ENCODE assay signal across 8 mouse cellular contexts in genomic region chr2:127587514-127587844, GRCm38 (mm10). TPM values are rescaled to one million over a fixed set of nuclear protein-coding genes. Genes with fewer than 3 reads are reported as not detected.
DNase-seq lines count a peak whose midpoint lies in the region; ATAC-seq and TF ChIP-seq lines count a peak whose summit lies in the region.

No protein-coding gene starts in this region.

- TF ChIP-seq EP300 in heart, postnatal 0 days (IDR thresholded peaks at IDR 0.05; ENCODE audit: low read depth) = no peak

- DNase-seq in heart, postnatal 0 days (ENCODE audit: low spot score) = no peak
- no peak for DNase-seq in heart, adult 11 months
- no peak for DNase-seq in midbrain, embryonic 11.5 days (ENCODE audit: low spot score, missing footprints)
- no peak for DNase-seq in right cerebral cortex, adult 2 months (ENCODE audit: low spot score in 2 of 2)

- WGBS in heart, postnatal 0 days = under 1% methylated on average over 22 of the region's 22 CpGs
- WGBS in hindbrain, embryonic 12.5 days = 0% methylated on average over 22 of the region's 22 CpGs
- WGBS in midbrain, embryonic 11.5 days = under 1% methylated on average over 22 of the region's 22 CpGs

- no peak; the same call in 1 of the 2 replicates for ATAC-seq in heart, postnatal 0 days (ENCODE audit: insufficient read depth, low read depth)
- peak; percentile 35 for ATAC-seq in hindbrain, embryonic 12.5 days (ENCODE audit: low FRiP score)
- ATAC-seq in midbrain, embryonic 11.5 days (ENCODE audit: low FRiP score) = peak; percentile 45
- ATAC-seq in frontal cortex, adult (ENCODE audit: low TSS enrichment) = no peak
- no peak for ATAC-seq in inflammation-experienced regulatory T-cells, adult 6 months

- peak overlapping the region; percentile 94 for H3K4me3 ChIP-seq in heart, postnatal 0 days (ENCODE audit: low read depth, low read length)
- peak overlapping the region; percentile 78 for H3K4me3 ChIP-seq in bone marrow macrophage, adult 2 months (ENCODE audit: insufficient read depth, low read length)
- peak overlapping the region; percentile 88 for H3K4me3 ChIP-seq in hindbrain, embryonic 12.5 days
- peak overlapping the region; percentile 92 for H3K4me3 ChIP-seq in midbrain, embryonic 11.5 days (ENCODE audit: low read depth, low read length)

- H3K27ac ChIP-seq in heart, postnatal 0 days (ENCODE audit: low read depth) = peak overlapping the region; percentile 86
- no peak overlapping the region for H3K27ac ChIP-seq in bone marrow macrophage, adult 2 months (ENCODE audit: insufficient read depth, low read depth, low read length)
- H3K27ac ChIP-seq in hindbrain, embryonic 12.5 days = peak overlapping the region; percentile 93
- peak overlapping the region; percentile 87 for H3K27ac ChIP-seq in midbrain, embryonic 11.5 days (ENCODE audit: low read depth, low read length)

- H3K27me3 ChIP-seq in heart, postnatal 0 days (ENCODE audit: control insufficient read depth, insufficient read depth, low read length) = no peaks in the 10 kb centered on the region
- no peaks in the 10 kb centered on the region for H3K27me3 ChIP-seq in hindbrain, embryonic 12.5 days
- no peaks in the 10 kb centered on the region for H3K27me3 ChIP-seq in midbrain, embryonic 11.5 days (ENCODE audit: control insufficient read depth, insufficient read depth, low read length)

- no peak for TF ChIP-seq POLR2A in bone marrow macrophage, adult 2 months (IDR thresholded peaks at IDR 0.05; ENCODE audit: borderline replicate concordance, low read depth, low read length)

- H3K36me3 ChIP-seq in heart, postnatal 0 days (replicated peaks; ENCODE audit: control insufficient read depth, insufficient read depth, low read length) = peaks cover 16% of the 10 kb centered on the region
- H3K36me3 ChIP-seq in hindbrain, embryonic 12.5 days = peaks cover 17% of the 10 kb centered on the region
- H3K36me3 ChIP-seq in midbrain, embryonic 11.5 days (ENCODE audit: control insufficient read depth, insufficient read depth, low read length) = no peaks in the 10 kb centered on the region

- H3K9me3 ChIP-seq in heart, postnatal 0 days (replicated peaks; ENCODE audit: control insufficient read depth, low read length) = no peaks in the 10 kb centered on the region
- H3K9me3 ChIP-seq in hindbrain, embryonic 12.5 days (replicated peaks) = no peaks in the 10 kb centered on the region
- H3K9me3 ChIP-seq in midbrain, embryonic 11.5 days (ENCODE audit: control insufficient read depth, low read length) = no peaks in the 10 kb centered on the region

- peak overlapping the region; percentile 93 for H3K9ac ChIP-seq in heart, postnatal 0 days (replicated peaks; ENCODE audit: low read depth, low read length)
- H3K9ac ChIP-seq in hindbrain, embryonic 12.5 days = peak overlapping the region; percentile 81
- peak overlapping the region; percentile 85 for H3K9ac ChIP-seq in midbrain, embryonic 11.5 days (ENCODE audit: low read length)

- no peak for TF ChIP-seq CTCF in heart, postnatal 0 days (IDR thresholded peaks at IDR 0.05; ENCODE audit: low read depth)
- no peak for TF ChIP-seq CTCF in bone marrow macrophage, adult 2 months (IDR thresholded peaks at IDR 0.05; ENCODE audit: low read depth, low read length)

- peaks cover 17% of the 10 kb centered on the region for H3K4me1 ChIP-seq in heart, postnatal 0 days (ENCODE audit: control insufficient read depth, insufficient read depth)
- H3K4me1 ChIP-seq in bone marrow macrophage, adult 2 months (ENCODE audit: control insufficient read depth, insufficient read depth, low read length) = peaks cover 38% of the 10 kb centered on the region
- H3K4me1 ChIP-seq in hindbrain, embryonic 12.5 days = peaks cover 28% of the 10 kb centered on the region
- H3K4me1 ChIP-seq in midbrain, embryonic 11.5 days (ENCODE audit: control insufficient read depth, insufficient read depth, low read length) = peaks cover 20% of the 10 kb centered on the region

- H3K4me2 ChIP-seq in heart, postnatal 0 days (ENCODE audit: low read depth, low read length) = peak overlapping the region; percentile 83
- H3K4me2 ChIP-seq in hindbrain, embryonic 12.5 days (replicated peaks) = peak overlapping the region; percentile 73
- peak overlapping the region; percentile 67 for H3K4me2 ChIP-seq in midbrain, embryonic 11.5 days

RNA-seq across cellular contexts. Expression of gene Mrps5, which starts 0.5 kb away (rescaled TPM):
- 48.8 and 109 TPM in 2 replicates for total RNA-seq in heart, postnatal 0 days (2014; rRNA removed; ENCODE audit: low replicate concordance)
- polyA plus RNA-seq in heart, postnatal 0 days (2015; fragmentation: Nextera tagmentation; extraction: Ambion mirVana) = 150 and 156 TPM in 2 replicates
- polyA plus RNA-seq in bone marrow macrophage, adult 2 months (2012; ENCODE audit: insufficient read depth, insufficient read length, missing spikeins) = 50.9 and 51.2 TPM in 2 replicates
- 141 and 149 TPM in 2 replicates for polyA plus RNA-seq in hindbrain, embryonic 12.5 days (2016; fragmentation: Nextera tagmentation; extraction: Ambion mirVana)
- polyA plus RNA-seq in midbrain, embryonic 11.5 days (2014; fragmentation: Nextera tagmentation; extraction: Ambion mirVana) = 159 and 170 TPM in 2 replicates
- 100 to 1,000 TPM; 107 to 152 (median 144) TPM for polyA plus RNA-seq in inflammation-experienced regulatory T-cells, adult 6 months (2017; shearing (Covaris generic))

RNA-seq across cellular contexts. Expression of gene Zfp661, which starts 0.6 kb away (rescaled TPM):
- 0.69 and 3.6 TPM in 2 replicates for total RNA-seq in heart, postnatal 0 days (2014; rRNA removed; ENCODE audit: low replicate concordance)
- polyA plus RNA-seq in heart, postnatal 0 days (2015; fragmentation: Nextera tagmentation; extraction: Ambion mirVana) = 1.4 and 1.6 TPM in 2 replicates
- 3.9 and 6.0 TPM in 2 replicates for polyA plus RNA-seq in bone marrow macrophage, adult 2 months (2012; ENCODE audit: insufficient read depth, insufficient read length, missing spikeins)
- polyA plus RNA-seq in hindbrain, embryonic 12.5 days (2016; fragmentation: Nextera tagmentation; extraction: Ambion mirVana) = 8.0 and 8.4 TPM in 2 replicates
- 8.9 and 9.2 TPM in 2 replicates for polyA plus RNA-seq in midbrain, embryonic 11.5 days (2014; fragmentation: Nextera tagmentation; extraction: Ambion mirVana)
- 1 to 10 TPM in 2 of 3 experiments, under 1 TPM in 1; 0.92 to 3.0 (median 2.4) TPM for polyA plus RNA-seq in inflammation-experienced regulatory T-cells, adult 6 months (2017; shearing (Covaris generic))

RNA-seq across cellular contexts. Expression of gene Prom2, which starts 46.2 kb away (rescaled TPM):
- 0.04 and 6.0 TPM in 2 replicates for total RNA-seq in heart, postnatal 0 days (2014; rRNA removed; ENCODE audit: low replicate concordance)
- 0.03 and 0.08 TPM in 2 replicates for polyA plus RNA-seq in heart, postnatal 0 days (2015; fragmentation: Nextera tagmentation; extraction: Ambion mirVana)
- not detected in 2 replicates for polyA plus RNA-seq in bone marrow macrophage, adult 2 months (2012; ENCODE audit: insufficient read depth, insufficient read length, missing spikeins)
- 0.42 and 0.77 TPM in 2 replicates for polyA plus RNA-seq in hindbrain, embryonic 12.5 days (2016; fragmentation: Nextera tagmentation; extraction: Ambion mirVana)
- polyA plus RNA-seq in midbrain, embryonic 11.5 days (2014; fragmentation: Nextera tagmentation; extraction: Ambion mirVana) = 0.32 TPM in 1 of 2 replicates, not detected in the other
- under 1 TPM in 1 of 3 experiments, not detected in 2; 0.10 TPM for polyA plus RNA-seq in inflammation-experienced regulatory T-cells, adult 6 months (2017; shearing (Covaris generic))

Comparison
In these comparisons a context has a peak if more than half of its experiments do, and no peak if none do; other contexts are left out.
1. ATAC-seq: peak in hindbrain, embryonic 12.5 days (single experiment) and midbrain, embryonic 11.5 days (single experiment); none in heart, postnatal 0 days (single experiment), frontal cortex, adult (single experiment) and inflammation-experienced regulatory T-cells, adult 6 months (single experiment).
2. Peak in every context shown above with its lines, with median percentiles within 50 percentile points of each other: H3K4me2 ChIP-seq, H3K4me3 ChIP-seq and H3K9ac ChIP-seq.